Mouse (Mus musculus): ENCODE results near the gene Alk. TPM values are rescaled to one million over a fixed set of nuclear protein-coding genes. Genes with fewer than 3 reads are reported as not detected.
A peak's percentile ranks its signal among the peaks of the same experiment; 100 is the strongest.

Gene Alk
- polyA plus RNA-seq, 1 experiment from 2014 or later, result 2.0 TPM

DNA sequence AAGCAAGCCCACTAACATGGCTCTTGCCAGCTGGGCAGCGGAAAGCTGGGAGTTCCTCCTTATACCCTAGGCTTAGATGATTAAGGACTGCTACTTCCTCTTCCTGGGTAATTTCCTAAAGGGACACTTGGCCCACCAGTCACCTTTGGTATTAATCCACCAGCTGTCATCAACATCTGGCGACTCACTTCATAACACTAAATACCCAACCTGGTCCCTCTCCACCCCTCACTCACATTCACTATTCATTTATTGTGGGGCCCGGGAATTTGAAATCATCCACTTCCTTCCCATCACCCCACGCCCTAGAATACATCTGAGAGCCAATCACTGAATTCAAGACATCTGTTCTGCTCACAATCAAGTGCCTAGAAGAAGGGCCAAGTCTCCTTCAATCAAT, 235.4 kb downstream of the Alk start:
- H3K4me1 ChIP-seq, result no peaks in the 10 kb centered on the region
- WGBS, result 86% methylated on average over 4 of the region's 4 CpGs
- H3K4me2 ChIP-seq, result no peak overlapping the region
- no peaks in the 10 kb centered on the region for H3K36me3 ChIP-seq (ENCODE audit: poor library complexity, severe bottlenecking)
- no peaks in the 10 kb centered on the region for H3K27me3 ChIP-seq
- H3K4me3 ChIP-seq, result no peak overlapping the region
- no peak for ATAC-seq
- H3K9ac ChIP-seq, result no peak overlapping the region
- no peak overlapping the region for H3K27ac ChIP-seq
- no peaks in the 10 kb centered on the region for H3K9me3 ChIP-seq (replicated peaks)

GRCm38 (mm10) chr17:72362811-72363496, 241.5 kb downstream of the Alk start:
- no peak for ATAC-seq
- 86% methylated on average over 10 of the region's 10 CpGs for WGBS
- Histone ChIP-seq H3K9ac (no peak overlapping the region), H3K27me3 (no peaks in the 10 kb centered on the region), H3K4me1 (no peaks in the 10 kb centered on the region), H3K4me3 (no peak overlapping the region), H3K4me2 (no peak overlapping the region), H3K27ac (no peak overlapping the region), H3K36me3 (ENCODE audit: poor library complexity, severe bottlenecking) (no peaks in the 10 kb centered on the region), H3K9me3 (replicated peaks) (no peaks in the 10 kb centered on the region; the same call in 1 of the 2 replicates)

DNA sequence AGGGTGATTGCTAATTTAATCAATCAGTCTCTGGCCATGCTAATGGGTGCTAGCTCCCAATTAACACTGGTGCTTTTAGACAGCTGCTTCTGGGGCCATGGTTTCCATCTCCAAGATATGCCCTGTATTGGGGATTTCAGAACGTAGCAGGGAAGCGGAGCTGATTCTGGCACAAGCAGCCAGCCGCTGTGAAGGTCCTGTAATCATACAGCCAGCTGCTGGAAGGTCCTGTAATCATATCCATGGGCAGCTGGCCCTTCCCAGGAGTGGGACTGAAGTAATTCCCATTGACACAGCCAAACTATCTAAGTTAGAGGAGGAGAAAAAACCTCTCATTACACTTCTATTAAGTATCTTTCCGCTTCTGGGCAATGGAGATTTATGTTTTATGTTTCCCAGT, 242.5 kb downstream of the Alk start:
- no peak overlapping the region for H3K4me3 ChIP-seq
- no peaks in the 10 kb centered on the region; the same call in 1 of the 2 replicates for H3K9me3 ChIP-seq (replicated peaks)
- no peak overlapping the region for H3K27ac ChIP-seq
- H3K36me3 ChIP-seq (ENCODE audit: poor library complexity, severe bottlenecking), result no peaks in the 10 kb centered on the region
- no peaks in the 10 kb centered on the region for H3K27me3 ChIP-seq
- WGBS, result 84% methylated on average over 4 of the region's 4 CpGs
- no peak overlapping the region for H3K4me2 ChIP-seq
- no peak overlapping the region for H3K9ac ChIP-seq
- ATAC-seq, result no peak
- no peaks in the 10 kb centered on the region for H3K4me1 ChIP-seq

- ATAC-seq, result no peak
- Histone ChIP-seq H3K27ac (no peak overlapping the region), H3K36me3 (ENCODE audit: poor library complexity, severe bottlenecking) (no peaks in the 10 kb centered on the region), H3K9ac (no peak overlapping the region), H3K4me1 (no peaks in the 10 kb centered on the region), H3K9me3 (replicated peaks) (no peaks in the 10 kb centered on the region; the same call in 1 of the 2 replicates), H3K4me3 (no peak overlapping the region), H3K27me3 (no peaks in the 10 kb centered on the region), H3K4me2 (no peak overlapping the region)
- 77% methylated on average over 5 of the region's 5 CpGs for WGBS
These were observed 247.6 kb downstream of the Alk start for GRCm38 (mm10) chr17:72356759-72357302.

DNA sequence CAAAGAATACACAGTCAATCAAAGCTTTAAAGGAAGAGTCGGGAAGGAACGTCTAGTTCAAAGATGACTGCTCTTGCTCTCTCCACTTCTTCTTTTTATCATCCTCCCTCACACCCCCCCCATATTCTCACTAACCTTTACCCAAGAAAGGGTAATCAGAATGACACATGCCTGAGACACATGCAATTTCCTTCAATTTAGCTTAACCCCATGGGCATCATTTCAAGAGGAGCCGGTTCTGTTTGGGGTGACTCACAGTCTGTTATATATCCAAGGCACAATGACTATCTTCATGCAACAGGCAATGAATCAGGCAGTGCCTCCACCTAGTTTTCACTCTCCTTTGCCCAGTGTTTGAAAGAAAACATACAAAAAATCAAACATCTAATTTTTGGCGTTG, 265.0 kb downstream of the Alk start:
- no peak overlapping the region for H3K4me3 ChIP-seq
- H3K36me3 ChIP-seq (ENCODE audit: poor library complexity, severe bottlenecking), result no peaks in the 10 kb centered on the region
- no peaks in the 10 kb centered on the region for H3K4me1 ChIP-seq
- H3K27me3 ChIP-seq, result no peaks in the 10 kb centered on the region
- no peak overlapping the region for H3K4me2 ChIP-seq
- H3K9me3 ChIP-seq (replicated peaks), result no peaks in the 10 kb centered on the region
- H3K9ac ChIP-seq, result no peak overlapping the region
- H3K27ac ChIP-seq, result no peak overlapping the region
- no peak for ATAC-seq
- 96% methylated on average over 4 of the region's 4 CpGs for WGBS

DNA sequence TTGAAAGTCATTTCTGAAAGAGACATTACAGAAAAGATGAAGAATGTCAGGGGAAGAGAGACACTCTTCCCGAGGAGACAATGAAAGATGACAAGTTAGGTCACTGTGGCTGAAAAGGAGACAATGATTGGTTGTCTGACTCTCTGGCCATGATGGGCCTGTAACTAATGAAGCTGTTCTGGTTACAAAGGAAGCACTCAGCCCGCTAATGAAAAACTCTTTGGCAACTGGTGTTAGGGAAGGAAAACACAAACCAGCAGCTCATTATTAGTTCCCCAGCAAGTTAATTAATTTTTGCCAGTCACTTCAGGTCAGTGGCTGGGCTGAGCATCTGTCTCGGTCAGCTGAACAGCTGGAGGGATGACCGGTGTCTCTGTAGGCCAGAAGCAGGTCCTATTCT, 271.5 kb downstream of the Alk start:
- Histone ChIP-seq H3K4me1 (no peaks in the 10 kb centered on the region; the same call in 1 of the 2 replicates), H3K4me3 (no peak overlapping the region), H3K9ac (no peak overlapping the region), H3K27me3 (no peaks in the 10 kb centered on the region), H3K4me2 (no peak overlapping the region), H3K36me3 (ENCODE audit: poor library complexity, severe bottlenecking) (no peaks in the 10 kb centered on the region), H3K27ac (no peak overlapping the region), H3K9me3 (replicated peaks) (no peaks in the 10 kb centered on the region)
- 24% methylated on average over 4 of the region's 4 CpGs for WGBS
- ATAC-seq, result no peak

DNA sequence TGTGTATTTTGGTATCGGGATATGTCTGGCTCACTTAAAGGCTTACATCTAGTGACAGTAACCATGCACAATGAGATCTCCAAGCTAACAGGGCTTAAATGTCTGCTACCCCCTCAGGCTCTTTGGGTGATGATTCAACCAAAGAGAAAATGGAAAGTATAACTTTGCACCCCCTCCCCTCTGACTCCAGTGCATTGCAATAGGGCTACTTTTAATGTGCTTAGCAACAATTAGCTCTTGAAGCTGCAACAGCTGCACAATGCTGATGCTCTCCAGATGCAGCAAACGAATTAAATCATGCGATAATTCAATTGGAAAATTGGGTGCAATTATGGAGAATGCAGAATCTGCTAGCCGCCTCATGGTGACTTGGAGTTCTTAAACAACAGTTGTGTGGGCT, 278.5 kb downstream of the Alk start:
- H3K27ac ChIP-seq, result no peak overlapping the region
- WGBS, result 76% methylated on average over 4 of the region's 4 CpGs
- H3K27me3 ChIP-seq, result no peaks in the 10 kb centered on the region
- H3K4me3 ChIP-seq, result no peak overlapping the region
- ATAC-seq, result no peak
- H3K4me2 ChIP-seq, result no peak overlapping the region
- H3K4me1 ChIP-seq, result no peaks in the 10 kb centered on the region
- H3K9me3 ChIP-seq (replicated peaks), result no peaks in the 10 kb centered on the region
- H3K36me3 ChIP-seq (ENCODE audit: poor library complexity, severe bottlenecking), result no peaks in the 10 kb centered on the region
- no peak overlapping the region for H3K9ac ChIP-seq

GRCm38 (mm10) chr17:72319576-72319975, 284.9 kb downstream of the Alk start:
- H3K27me3 ChIP-seq, result no peaks in the 10 kb centered on the region
- no peak overlapping the region for H3K9ac ChIP-seq
- no peak overlapping the region for H3K27ac ChIP-seq
- no peak for ATAC-seq
- no peak overlapping the region for H3K4me2 ChIP-seq
- H3K4me3 ChIP-seq, result no peak overlapping the region
- H3K9me3 ChIP-seq (replicated peaks), result no peaks in the 10 kb centered on the region
- no peaks in the 10 kb centered on the region for H3K36me3 ChIP-seq (ENCODE audit: poor library complexity, severe bottlenecking)
- H3K4me1 ChIP-seq, result no peaks in the 10 kb centered on the region

DNA sequence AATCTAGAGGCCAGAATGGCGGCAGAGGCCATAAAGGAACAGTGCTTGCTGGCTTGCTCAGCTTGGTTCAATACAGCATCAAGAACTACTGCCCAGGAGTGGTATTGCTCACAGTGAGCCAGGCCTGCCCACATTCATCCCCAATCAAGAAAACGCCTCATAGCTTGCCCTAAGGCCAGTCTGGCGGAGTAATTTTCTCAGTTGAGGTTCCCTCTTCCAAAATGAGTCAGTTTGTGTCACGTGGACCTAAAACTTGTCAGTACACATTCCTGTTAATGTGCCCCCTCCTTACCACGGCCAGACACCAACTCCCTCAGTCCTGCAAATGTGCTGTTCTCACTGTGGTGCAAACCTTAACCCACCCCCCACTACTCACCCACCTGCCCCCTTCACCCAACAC, 304.8 kb downstream of the Alk start:
- Histone ChIP-seq H3K9me3 (replicated peaks) (no peaks in the 10 kb centered on the region), H3K4me1 (no peaks in the 10 kb centered on the region), H3K4me3 (no peak overlapping the region), H3K27me3 (no peaks in the 10 kb centered on the region), H3K36me3 (ENCODE audit: poor library complexity, severe bottlenecking) (no peaks in the 10 kb centered on the region), H3K9ac (no peak overlapping the region), H3K4me2 (no peak overlapping the region), H3K27ac (no peak overlapping the region)
- WGBS, result 88% methylated on average over 5 of the region's 5 CpGs
- ATAC-seq, result no peak

- Histone ChIP-seq H3K9ac (no peak overlapping the region), H3K36me3 (ENCODE audit: poor library complexity, severe bottlenecking) (no peaks in the 10 kb centered on the region), H3K4me2 (no peak overlapping the region), H3K27ac (no peak overlapping the region), H3K4me1 (peaks cover 16% of the 10 kb centered on the region), H3K9me3 (replicated peaks) (no peaks in the 10 kb centered on the region), H3K4me3 (no peak overlapping the region), H3K27me3 (no peaks in the 10 kb centered on the region)
- 80% methylated on average over 1 of the region's 1 CpGs for WGBS
- ATAC-seq, result no peak
These were observed 308.1 kb downstream of the Alk start for GRCm38 (mm10) chr17:72296349-72296748.

GRCm38 (mm10) chr17:72293267-72293580, 311.2 kb downstream of the Alk start:
- no peak overlapping the region for H3K4me2 ChIP-seq
- H3K36me3 ChIP-seq (ENCODE audit: poor library complexity, severe bottlenecking), result no peaks in the 10 kb centered on the region
- no peaks in the 10 kb centered on the region for H3K27me3 ChIP-seq
- no peak overlapping the region for H3K4me3 ChIP-seq
- no peaks in the 10 kb centered on the region for H3K9me3 ChIP-seq (replicated peaks)
- no peak overlapping the region for H3K27ac ChIP-seq
- WGBS, result 66% methylated on average over 3 of the region's 3 CpGs
- peak; percentile 3; the same call in 1 of the 2 replicates for ATAC-seq
- H3K9ac ChIP-seq, result no peak overlapping the region
- peaks cover 16% of the 10 kb centered on the region for H3K4me1 ChIP-seq

GRCm38 (mm10) chr17:72292444-72293266, 311.8 kb downstream of the Alk start:
- no peaks in the 10 kb centered on the region for H3K9me3 ChIP-seq (replicated peaks)
- no peaks in the 10 kb centered on the region for H3K36me3 ChIP-seq (ENCODE audit: poor library complexity, severe bottlenecking)
- peaks cover 16% of the 10 kb centered on the region for H3K4me1 ChIP-seq
- H3K4me3 ChIP-seq, result no peak overlapping the region
- H3K4me2 ChIP-seq, result no peak overlapping the region
- H3K9ac ChIP-seq, result no peak overlapping the region
- H3K27me3 ChIP-seq, result no peaks in the 10 kb centered on the region
- no peak overlapping the region; the same call in none of the 2 replicates for H3K27ac ChIP-seq
- ATAC-seq, result peak; percentile 77
- 59% methylated on average over 6 of the region's 6 CpGs for WGBS
